Mouse (Mus musculus) layer of hippocampus, adult 18-20 months (tissue): Measurements from ENCODE around the gene Fam192a. TPM values are rescaled to one million over a fixed set of nuclear protein-coding genes. Genes with fewer than 3 reads are reported as not detected.
A peak's percentile ranks its signal among the peaks of the same experiment; 100 is the strongest.

Source experiments
- DNase-seq, 2 experiments: peaks; one replicate each; pipeline ENCODE4 v3.0.0; 2022; ENCODE audit warnings: low spot score in 2 of 2
- total RNA-seq, 2 experiments: library from RNA; stranded (reverse); gene quantifications; 2 replicates each; pipeline ENCODE4 v1.2.3; 2021

Gene Fam192a
- total RNA-seq, 2 experiments from 2014 or later, result 37.7 to 46.2 TPM

DNA sequence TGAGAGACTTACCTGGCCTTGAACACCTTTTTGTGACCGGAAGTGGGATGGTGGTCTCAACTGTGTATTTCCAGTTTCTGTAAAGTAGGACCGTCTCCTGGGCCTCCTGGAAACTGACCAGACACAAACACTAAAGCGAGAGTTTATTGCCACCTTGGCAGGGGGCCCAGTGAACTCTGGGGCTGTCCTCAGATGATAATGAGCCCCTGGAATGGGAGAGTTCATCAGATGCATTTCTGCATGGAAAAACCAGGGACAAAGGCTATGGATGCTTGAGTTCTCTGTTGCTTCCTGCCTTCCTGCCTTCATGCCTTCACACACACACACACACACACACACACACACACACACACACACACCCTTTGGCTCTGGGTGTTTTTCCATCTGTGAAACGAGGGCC lies 67.2 kb downstream of the Fam192a start:
- DNase-seq, result no peak

GRCm38 (mm10) chr8:94532873-94533671 lies 68.7 kb downstream of the Fam192a start, which contains the start of gene Cpne2:
Gene Cpne2, plus strand, starts transcription at chr8:94532990.
- peak; percentile 35 to 43 for DNase-seq

GRCm38 (mm10) chr8:94532525-94532872 lies 69.3 kb downstream of the Fam192a start:
- DNase-seq, result no peak

DNA sequence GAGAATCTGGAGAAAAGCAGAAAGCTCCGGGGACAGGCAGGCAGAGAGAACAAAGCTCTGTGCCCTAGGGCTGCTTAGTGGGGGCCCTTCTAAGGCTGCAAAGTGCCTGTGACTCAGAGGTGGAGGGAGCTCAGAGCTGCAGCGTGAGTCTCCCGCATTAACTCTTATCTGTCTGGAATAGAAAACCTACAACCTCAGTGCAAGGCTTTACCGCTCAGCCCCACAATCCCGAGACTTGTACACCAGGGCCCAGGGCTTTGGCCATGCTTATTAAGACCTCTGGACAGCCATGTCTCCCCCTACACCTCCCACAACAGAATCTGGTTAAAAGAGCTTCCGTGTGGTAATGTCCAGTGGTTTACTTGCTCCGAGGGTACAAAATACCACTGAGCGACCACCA lies 69.8 kb downstream of the Fam192a start:
- DNase-seq, result no peak

- no peak for DNase-seq
Measured at GRCm38 (mm10) chr8:94530643-94531042, 71.2 kb downstream of the Fam192a start.

DNA sequence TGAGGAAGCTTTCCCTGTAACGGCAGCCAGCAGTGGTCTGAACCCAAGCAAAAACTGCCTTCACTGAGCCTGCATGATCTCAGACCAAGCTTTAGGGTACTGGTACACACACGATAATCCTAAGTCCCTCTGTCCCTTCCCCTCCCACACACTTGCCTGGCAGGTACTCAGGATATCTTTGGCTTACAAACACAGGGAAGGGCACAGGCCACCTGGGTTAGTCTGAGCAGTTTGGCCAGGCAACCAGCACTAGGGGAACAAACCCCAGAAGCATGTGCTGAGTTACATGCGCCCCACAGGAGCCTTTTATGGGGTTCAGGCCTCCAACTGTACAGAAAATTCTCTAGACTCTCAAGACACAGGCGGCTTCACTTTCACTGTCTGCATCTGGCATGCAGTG lies 71.9 kb downstream of the Fam192a start:
- no peak for DNase-seq

DNA sequence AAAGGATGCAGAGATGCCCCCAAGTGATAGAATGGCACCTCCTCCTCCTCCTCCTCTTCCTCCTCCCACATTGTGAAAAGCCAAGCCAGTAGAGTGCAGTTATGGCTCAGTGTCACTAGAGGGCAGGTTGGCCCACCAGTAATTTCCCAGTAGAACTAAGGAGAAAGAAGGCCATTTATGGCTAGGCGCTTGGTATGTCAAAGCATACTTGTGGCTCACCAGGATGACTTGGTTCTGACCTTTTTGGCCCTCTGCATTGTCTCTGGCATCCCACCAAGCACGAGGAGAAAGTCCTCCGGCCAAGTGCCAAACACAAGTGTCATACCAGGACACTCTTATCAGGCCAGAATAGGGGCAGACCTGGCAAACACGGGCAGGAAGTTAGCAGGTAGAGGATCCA lies 73.6 kb downstream of the Fam192a start:
- DNase-seq, result peak; percentile 32 to 78

- no peak for DNase-seq
Measured at GRCm38 (mm10) chr8:94527178-94527577, 74.6 kb downstream of the Fam192a start.

DNA sequence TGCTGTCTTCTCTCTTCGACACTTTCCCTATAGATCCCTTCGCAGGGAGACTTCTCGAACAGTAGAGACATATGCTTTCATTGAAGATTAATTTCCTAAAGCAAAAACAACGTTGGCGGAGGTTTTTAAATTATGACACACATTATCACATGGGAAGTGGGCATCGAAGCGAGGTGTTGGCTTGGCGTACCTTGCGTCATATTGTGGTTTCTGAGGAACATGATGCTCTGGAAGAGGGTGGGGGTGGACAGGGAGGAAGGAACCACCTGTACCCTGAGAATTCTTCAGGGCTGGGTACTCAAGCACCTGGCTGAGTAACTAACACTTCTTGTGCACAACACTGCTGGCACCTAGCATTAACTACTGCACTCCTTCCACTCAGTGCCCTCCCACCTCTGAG lies 77.2 kb downstream of the Fam192a start:
- DNase-seq, result no peak

Other genes with a start within 250 kb of the Fam192a start
- 10 to 100 TPM; 66.6 to 76.8 TPM for gene Herpud1, start 215.6 kb downstream of the Fam192a start, total RNA-seq
- 1 to 10 TPM in 1 of 2 experiments, under 1 TPM in 1; 0.30 to 1.1 TPM for gene Nlrc5, start 167.6 kb downstream of the Fam192a start, total RNA-seq
- 10 to 100 TPM; 41.9 to 48.2 TPM for gene Cpne2, start 69.0 kb downstream of the Fam192a start, total RNA-seq
- gene Rspry1, start 60 bp downstream of the Fam192a start, total RNA-seq, result 10 to 100 TPM; 25.1 to 26.4 TPM
- 100 to 1,000 TPM; 138 to 153 TPM for gene Arl2bp, start 64.6 kb upstream of the Fam192a start, total RNA-seq
- gene Pllp, start 94.3 kb upstream of the Fam192a start, total RNA-seq, result 10 to 100 TPM; 37.0 to 42.6 TPM
- under 1 TPM; 0.15 to 0.23 TPM for gene Ccl22, start 143.6 kb upstream of the Fam192a start, total RNA-seq
- gene Cx3cl1, start 170.0 kb upstream of the Fam192a start, total RNA-seq, result 100 to 1,000 TPM; 400 to 401 TPM
- gene Ccl17, start 208.5 kb upstream of the Fam192a start, total RNA-seq, result 1 to 10 TPM; 4.7 to 4.9 TPM
- 10 to 100 TPM; 75.1 to 91.6 TPM for gene Coq9, start 236.3 kb upstream of the Fam192a start, total RNA-seq
- gene Ciapin1, start 236.4 kb upstream of the Fam192a start, total RNA-seq, result 10 to 100 TPM; 69.4 to 77.1 TPM